Mouse (Mus musculus): ENCODE measurements around the gene Jpt1.

DNA sequence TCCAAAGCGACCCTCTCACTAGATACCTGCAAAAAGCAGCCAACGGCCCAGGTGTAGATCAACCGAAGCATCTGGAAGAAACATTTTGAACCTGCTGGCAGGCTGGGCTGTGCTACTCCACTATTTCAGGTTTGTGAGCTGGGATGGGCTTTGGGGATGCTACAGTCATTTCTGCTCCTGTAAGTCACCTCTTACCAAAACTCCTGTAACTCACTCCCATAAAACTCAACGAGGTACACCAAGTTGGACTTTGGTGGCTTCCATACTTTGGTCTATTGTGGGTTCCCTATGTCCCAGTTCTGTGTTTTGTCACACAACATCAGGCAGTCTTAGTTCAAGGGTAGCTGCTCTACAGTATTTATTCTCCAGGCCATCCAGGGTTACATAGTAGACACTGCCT lies 6.9 kb upstream of the Jpt1 start:
- TF ChIP-seq POLR2A (IDR thresholded peaks at IDR 0.05; ENCODE audit: borderline replicate concordance, extremely low read depth, insufficient read depth, insufficient read length, poor library complexity, severe bottlenecking): no peak
- TF ChIP-seq CTCF (IDR thresholded peaks at IDR 0.05; ENCODE audit: borderline replicate concordance, extremely low read depth, insufficient read depth, insufficient read length): no peak

Data from brain, embryonic 14.5 days (tissue).